9 mouse cellular contexts compared by ENCODE assay signal in genomic region chr4:32242122-32242615, GRCm38 (mm10). TPM values are rescaled to one million over a fixed set of nuclear protein-coding genes. Genes with fewer than 3 reads are reported as not detected.
DNase-seq lines count a peak whose midpoint lies in the region; ATAC-seq lines count a peak whose summit lies in the region.
"Had no signal": no experiment of that assay in that cellular context is flagged by ENCODE, and none has a peak within 500 bp of the region (broad histone marks: within the 10 kb centered on the region; RNA-seq: fewer than 3 reads in every experiment).

No protein-coding gene starts in this region.

- H3K9ac ChIP-seq in neural tube, embryonic 11.5 days (ENCODE audit: low read length): peak overlapping the region; percentile 5; the same call in 1 of the 2 replicates
- H3K9ac ChIP-seq in hindbrain, embryonic 11.5 days (ENCODE audit: low read depth, low read length): peak overlapping the region; percentile 32; the same call in 1 of the 2 replicates
- peak overlapping the region; percentile 4; the same call in 1 of the 2 replicates for H3K9ac ChIP-seq in midbrain, embryonic 11.5 days (ENCODE audit: low read length)

- peaks cover 32% of the 10 kb centered on the region for H3K4me1 ChIP-seq in neural tube, embryonic 11.5 days (ENCODE audit: control insufficient read depth, insufficient read depth, low read length)
- peaks cover 25% of the 10 kb centered on the region for H3K4me1 ChIP-seq in hindbrain, embryonic 11.5 days (replicated peaks; ENCODE audit: control insufficient read depth, insufficient read depth, low read length)
- H3K4me1 ChIP-seq in midbrain, embryonic 11.5 days (ENCODE audit: control insufficient read depth, insufficient read depth, low read length): peaks cover 52% of the 10 kb centered on the region

- peak overlapping the region; percentile 84 for H3K4me2 ChIP-seq in neural tube, embryonic 11.5 days (ENCODE audit: low read depth)
- H3K4me2 ChIP-seq in hindbrain, embryonic 11.5 days (replicated peaks; ENCODE audit: low read depth, low read length): peak overlapping the region; percentile 25; the same call in 1 of the 2 replicates
- H3K4me2 ChIP-seq in midbrain, embryonic 11.5 days: peak overlapping the region; percentile 15; the same call in 1 of the 2 replicates

- no peaks in the 10 kb centered on the region for H3K36me3 ChIP-seq in neural tube, embryonic 11.5 days (ENCODE audit: control insufficient read depth, insufficient read depth, low read length)
- no peaks in the 10 kb centered on the region for H3K36me3 ChIP-seq in hindbrain, embryonic 11.5 days (ENCODE audit: control insufficient read depth, insufficient read depth, low read length)
- no peaks in the 10 kb centered on the region for H3K36me3 ChIP-seq in midbrain, embryonic 11.5 days (ENCODE audit: control insufficient read depth, insufficient read depth, low read length)

- peak overlapping the region; percentile 53 for H3K27ac ChIP-seq in neural tube, embryonic 11.5 days (ENCODE audit: low read depth, low read length)
- H3K27ac ChIP-seq in hindbrain, embryonic 11.5 days (ENCODE audit: low read depth, low read length): 0 out of 2 replicates have a peak overlapping the region, but pooled peaks have one; percentile 4
- peak overlapping the region; percentile 14; the same call in 1 of the 2 replicates for H3K27ac ChIP-seq in midbrain, embryonic 11.5 days (ENCODE audit: low read depth, low read length)

- no peak for ATAC-seq in neural tube, embryonic 11.5 days (ENCODE audit: insufficient read depth, low FRiP score, low TSS enrichment)
- ATAC-seq in hindbrain, embryonic 11.5 days (ENCODE audit: low FRiP score): no peak
- ATAC-seq in midbrain, embryonic 11.5 days (ENCODE audit: low FRiP score): no peak

- WGBS in neural tube, embryonic 11.5 days: 41% methylated on average over 6 of the region's 6 CpGs
- WGBS in hindbrain, embryonic 11.5 days: 49% methylated on average over 6 of the region's 6 CpGs
- WGBS in midbrain, embryonic 11.5 days: 38% methylated on average over 6 of the region's 6 CpGs

- no peaks in the 10 kb centered on the region for H3K9me3 ChIP-seq in neural tube, embryonic 11.5 days (ENCODE audit: control insufficient read depth, low read length)
- H3K9me3 ChIP-seq in hindbrain, embryonic 11.5 days (ENCODE audit: control insufficient read depth, low read length): no peaks in the 10 kb centered on the region
- H3K9me3 ChIP-seq in midbrain, embryonic 11.5 days (ENCODE audit: control insufficient read depth, low read length): no peaks in the 10 kb centered on the region

- H3K4me3 ChIP-seq in neural tube, embryonic 11.5 days (ENCODE audit: low read depth, low read length): peak overlapping the region; percentile 3; the same call in 1 of the 2 replicates
- H3K4me3 ChIP-seq in hindbrain, embryonic 11.5 days (ENCODE audit: low read depth, low read length): no peak overlapping the region
- H3K4me3 ChIP-seq in midbrain, embryonic 11.5 days (ENCODE audit: low read depth, low read length): no peak overlapping the region

- no peak for DNase-seq in neural tube, embryonic 11.5 days (ENCODE audit: low spot score)
- no peak for DNase-seq in neural tube, embryonic 10.5 days (ENCODE audit: extremely low spot score, low spot score)
- peak; percentile 30 for DNase-seq in hindbrain, embryonic 11.5 days (ENCODE audit: low spot score)
- DNase-seq in midbrain, embryonic 11.5 days (ENCODE audit: low spot score, missing footprints): peak; percentile 87
- no peak for DNase-seq in adrenal gland, postnatal 14 days
- DNase-seq in right cerebral cortex, postnatal 25 days: no peak
- no peak for DNase-seq in kidney, adult 9 months
- DNase-seq: kidney, postnatal 36 days; thymus, postnatal 25 days had no signal

- H3K27me3 ChIP-seq in neural tube, embryonic 11.5 days (ENCODE audit: control insufficient read depth, insufficient read depth, low read length): no peaks in the 10 kb centered on the region
- H3K27me3 ChIP-seq in hindbrain, embryonic 11.5 days (ENCODE audit: control insufficient read depth, insufficient read depth, low read length): no peaks in the 10 kb centered on the region
- no peaks in the 10 kb centered on the region; the same call in 1 of the 2 replicates for H3K27me3 ChIP-seq in midbrain, embryonic 11.5 days (ENCODE audit: control insufficient read depth, insufficient read depth, low read length)

RNA-seq across cellular contexts. Expression of gene Bach2, which starts 3.6 kb away (rescaled TPM):
- polyA plus RNA-seq in neural tube, embryonic 11.5 days (2014; fragmentation: Nextera tagmentation; extraction: Ambion mirVana): 27.3 and 29.9 TPM in 2 replicates
- polyA plus RNA-seq in hindbrain, embryonic 11.5 days (2014; fragmentation: Nextera tagmentation; extraction: Ambion mirVana): 23.8 and 23.9 TPM in 2 replicates
- polyA plus RNA-seq in midbrain, embryonic 11.5 days (2014; fragmentation: Nextera tagmentation; extraction: Ambion mirVana): 11.2 and 13.2 TPM in 2 replicates
- total RNA-seq in adrenal gland, postnatal 14 days (2021): 7.3 and 18.0 TPM in 2 replicates

Comparison
In these comparisons a context has a peak if more than half of its experiments do, and no peak if none do; other contexts are left out.
1. DNase-seq: peak in hindbrain, embryonic 11.5 days (single experiment) and midbrain, embryonic 11.5 days (single experiment); none in neural tube, embryonic 11.5 days (single experiment), neural tube, embryonic 10.5 days (single experiment), adrenal gland, postnatal 14 days (single experiment), right cerebral cortex, postnatal 25 days (single experiment) and kidney, adult 9 months (single experiment).
2. H3K4me2 ChIP-seq: peak in every context shown above with its lines; median percentile 84 in neural tube, embryonic 11.5 days; 25 in hindbrain, embryonic 11.5 days; 15 in midbrain, embryonic 11.5 days.
3. Peak in every context shown above with its lines, with median percentiles within 50 percentile points of each other: H3K27ac ChIP-seq and H3K9ac ChIP-seq.